Mouse (Mus musculus) embryonic facial prominence, embryonic 10.5 days (tissue): ENCODE measurements at regions not wholly inside any gene's neighbourhood (a gene's known extent, or its start where the extent isn't known, plus 50 kb on each side); places are given as distances from the start of the nearest gene placed in this dataset. TPM values are rescaled to one million over a fixed set of nuclear protein-coding genes. Genes with fewer than 3 reads are reported as not detected.

Source experiments
- DNase-seq: peaks from one replicate; pipeline ENCODE4 v3.0.0-alpha.2; 2017; ENCODE audit warnings: low spot score
- H3K27ac ChIP-seq: fragments of 300-500 bp; sonication (generic); replicated peaks from 2 replicates; pipeline ENCODE4 v1.5.1; 2016; ENCODE audit warnings: mild to moderate bottlenecking
- H3K27me3 ChIP-seq: fragments of 300-500 bp; sonication (generic); replicated peaks from 2 replicates; pipeline ENCODE4 v1.6.1; 2016; ENCODE audit warnings: low read depth, mild to moderate bottlenecking; ENCODE audit not compliant: poor library complexity, severe bottlenecking
- H3K36me3 ChIP-seq: fragments of 300-500 bp; sonication (generic); replicated peaks from 2 replicates; pipeline ENCODE4 v1.6.1; 2016; ENCODE audit warnings: mild to moderate bottlenecking, moderate library complexity
- H3K4me1 ChIP-seq: fragments of 300-500 bp; sonication (generic); 2 replicates; pipeline ENCODE4 v1.6.1; 2016
- H3K4me3 ChIP-seq: fragments of 300-500 bp; sonication (generic); 2 replicates; pipeline ENCODE4 v1.5.1; 2016; ENCODE audit warnings: mild to moderate bottlenecking, moderate library complexity
- H3K9me3 ChIP-seq: fragments of 300-500 bp; sonication (generic); 2 replicates; pipeline ENCODE4 v1.6.1; 2016; ENCODE audit warnings: mild to moderate bottlenecking
- WGBS: fragments of 180-500 bp; shearing (Covaris S2); methylation state at CpG from one replicate; pipeline ENCODE4 v1.1.7; 2016; 5-methylcytosine and 5-hydroxymethylcytosine counted together
- microRNA-seq: library from miRNA; unstranded; fragments of <30 nt; microRNA quantifications from one replicate; pipeline ENCODE4, GENCODE M21; 2017

- Histone ChIP-seq H3K27ac (no peak overlapping the region), H3K4me3 (no peak overlapping the region), H3K4me1 (no peaks in the 10 kb centered on the region), H3K9me3 (no peaks in the 10 kb centered on the region), H3K36me3 (no peaks in the 10 kb centered on the region), H3K27me3 (no peaks in the 10 kb centered on the region)
- WGBS = 89% methylated on average over 2 of the region's 2 CpGs
- DNase-seq = no peak
Measured at GRCm38 (mm10) chr11:91944336-91944735, 367.0 kb upstream of the Kif2b start.

Small RNAs in the stretch of these regions (microRNA-seq; reads per million reads assigned to microRNA genes)
- gene Gm22702 = not detected
